Mouse (Mus musculus): ENCODE measurements around the gene Taf10.

The Taf10 gene

GRCm38 (mm10) chr7:105721916-105722315, 22.2 kb downstream of the Taf10 start:
- no peak for DNase-seq (ENCODE audit: low spot score)

GRCm38 (mm10) chr7:105715366-105715765, 28.8 kb downstream of the Taf10 start:
- no peak for DNase-seq (ENCODE audit: low spot score)

GRCm38 (mm10) chr7:105708733-105709132, 35.4 kb downstream of the Taf10 start:
- no peak for DNase-seq (ENCODE audit: low spot score)

GRCm38 (mm10) chr7:105703816-105704215, 40.3 kb downstream of the Taf10 start:
- DNase-seq (ENCODE audit: low spot score) = no peak

GRCm38 (mm10) chr7:105703184-105703583, 41.0 kb downstream of the Taf10 start:
- DNase-seq (ENCODE audit: low spot score) = no peak

GRCm38 (mm10) chr7:105690875-105691274, 53.3 kb downstream of the Taf10 start:
- DNase-seq (ENCODE audit: low spot score) = no peak
